Comparison of ENCODE assay signal across 8 mouse cellular contexts in the genomic region with DNA sequence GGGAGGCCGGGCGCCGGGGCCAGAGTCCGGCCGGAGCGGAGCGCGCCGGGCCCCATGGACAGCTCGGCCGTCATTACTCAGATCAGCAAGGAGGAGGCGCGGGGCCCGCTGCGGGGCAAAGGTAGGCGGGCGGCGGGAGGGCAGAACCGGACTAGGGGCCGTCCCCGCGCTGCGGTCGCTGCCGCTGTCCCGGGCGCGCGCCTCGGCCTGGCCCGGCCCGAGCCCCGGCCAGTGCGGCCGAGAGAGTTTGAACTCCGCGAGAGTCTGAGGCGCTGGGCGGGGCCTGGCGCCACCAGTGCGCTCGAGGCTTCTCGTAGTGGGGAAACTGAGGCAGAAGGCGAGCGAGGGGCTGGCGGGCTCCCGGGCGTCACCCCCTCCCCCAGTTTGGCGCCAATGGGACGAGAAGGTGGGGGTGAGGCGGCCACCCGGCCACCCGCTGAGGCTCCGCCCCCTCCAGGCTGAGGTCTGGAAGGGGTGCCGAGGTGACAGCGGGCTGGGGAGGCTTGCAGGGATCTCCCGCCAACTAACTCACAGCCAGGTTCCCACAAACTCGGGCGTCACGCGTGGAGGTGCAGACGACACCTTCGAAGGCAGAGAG. TPM values are rescaled to one million over a fixed set of nuclear protein-coding genes. Genes with fewer than 3 reads are reported as not detected.
A peak's percentile ranks its signal among the peaks of the same experiment; 100 is the strongest.
DNase-seq lines count a peak whose midpoint lies in the region; ATAC-seq and TF ChIP-seq lines count a peak whose summit lies in the region.

No protein-coding gene starts in this region.

- TF ChIP-seq POLR2A in thymus, adult 2 months (IDR thresholded peaks at IDR 0.05; ENCODE audit: control insufficient read depth, extremely low read depth, insufficient read depth, low read length, poor library complexity) = peak; percentile 41; the same call in 1 of the 2 replicates

- peaks cover 5% of the 10 kb centered on the region for H3K4me1 ChIP-seq in intestine, postnatal 0 days (replicated peaks; ENCODE audit: control insufficient read depth, insufficient read depth, low read length)
- H3K4me1 ChIP-seq in liver, postnatal 0 days (ENCODE audit: insufficient read depth) = peaks cover 48% of the 10 kb centered on the region
- peaks cover 48% of the 10 kb centered on the region for H3K4me1 ChIP-seq in neural tube, embryonic 13.5 days (replicated peaks)
- peaks cover 36% of the 10 kb centered on the region for H3K4me1 ChIP-seq in thymus, adult 2 months (replicated peaks; ENCODE audit: control insufficient read depth, insufficient read depth, low read length)

- H3K27ac ChIP-seq in intestine, postnatal 0 days (ENCODE audit: low read depth, low read length) = peak overlapping the region; percentile 99
- H3K27ac ChIP-seq in liver, postnatal 0 days (ENCODE audit: low read depth) = peak overlapping the region; percentile 100
- H3K27ac ChIP-seq in neural tube, embryonic 13.5 days (replicated peaks) = peak overlapping the region; percentile 87
- peak overlapping the region; percentile 29 for H3K27ac ChIP-seq in thymus, adult 2 months (ENCODE audit: control insufficient read depth, insufficient read depth, low read length)

- H3K4me3 ChIP-seq in intestine, postnatal 0 days (ENCODE audit: low read depth, low read length) = peak overlapping the region; percentile 70
- peak overlapping the region; percentile 97 for H3K4me3 ChIP-seq in liver, postnatal 0 days (ENCODE audit: low read depth, low read length)
- peak overlapping the region; percentile 93 for H3K4me3 ChIP-seq in neural tube, embryonic 13.5 days
- peak overlapping the region; percentile 82 for H3K4me3 ChIP-seq in thymus, adult 2 months (ENCODE audit: control insufficient read depth, insufficient read depth, low read length)

- peak; percentile 33 for ATAC-seq in granulocyte monocyte progenitor cell, adult 5-6 weeks (replicated peaks; ENCODE audit: poor library complexity, severe bottlenecking)
- ATAC-seq in intestine, postnatal 0 days = peak; percentile 65
- peak; percentile 58 for ATAC-seq in liver, postnatal 0 days
- ATAC-seq in neural tube, embryonic 13.5 days (ENCODE audit: low read depth) = peak; percentile 25

- no peaks in the 10 kb centered on the region for H3K9me3 ChIP-seq in intestine, postnatal 0 days (ENCODE audit: control insufficient read depth)
- H3K9me3 ChIP-seq in liver, postnatal 0 days (ENCODE audit: low read length) = no peaks in the 10 kb centered on the region
- H3K9me3 ChIP-seq in neural tube, embryonic 13.5 days = no peaks in the 10 kb centered on the region

- WGBS in intestine, postnatal 0 days = under 1% methylated on average over 48 of the region's 63 CpGs
- WGBS in liver, postnatal 0 days (ENCODE audit: insufficient replicate concordance) = under 1% methylated on average over 48 of the region's 63 CpGs
- under 1% methylated on average over 50 of the region's 63 CpGs for WGBS in neural tube, embryonic 13.5 days
- WGBS in thymus, adult 2 months = under 1% methylated on average over 62 of the region's 63 CpGs

- DNase-seq in 3134 (ENCODE audit: extremely low read depth, insufficient read length, low spot score) = peak; percentile 83
- DNase-seq in T-cell, adult 2 months (ENCODE audit: low spot score) = peak; percentile 50
- DNase-seq in embryo, embryonic 10 days (ENCODE audit: low spot score) = peak; percentile 68
- DNase-seq in liver, postnatal 0 days = peak; percentile 87
- peak; percentile 81 for DNase-seq in thymus, adult 2 months

- peak overlapping the region; percentile 96 for H3K9ac ChIP-seq in intestine, postnatal 0 days (ENCODE audit: low read depth, low read length)
- peak overlapping the region; percentile 100 for H3K9ac ChIP-seq in liver, postnatal 0 days (replicated peaks)
- peak overlapping the region; percentile 88 for H3K9ac ChIP-seq in neural tube, embryonic 13.5 days

- peak overlapping the region; percentile 96 for H3K4me2 ChIP-seq in intestine, postnatal 0 days (replicated peaks; ENCODE audit: low read depth)
- peak overlapping the region; percentile 93 for H3K4me2 ChIP-seq in liver, postnatal 0 days (ENCODE audit: low read depth, low read length)
- peak overlapping the region; percentile 95 for H3K4me2 ChIP-seq in neural tube, embryonic 13.5 days

- TF ChIP-seq EP300 in liver, postnatal 0 days (IDR thresholded peaks at IDR 0.05; ENCODE audit: low read depth) = no peak

- no peak; the same call in none of the 2 replicates for TF ChIP-seq CTCF in intestine, postnatal 0 days (IDR thresholded peaks at IDR 0.05; ENCODE audit: low read depth)
- TF ChIP-seq CTCF in liver, postnatal 0 days (IDR thresholded peaks at IDR 0.05; ENCODE audit: low read depth) = 0 out of 2 replicates have a peak, but pooled peaks have one; percentile 14
- TF ChIP-seq CTCF in thymus, adult 2 months (IDR thresholded peaks at IDR 0.05; ENCODE audit: borderline replicate concordance, control insufficient read depth, extremely low read depth, insufficient read depth, low read length, poor library complexity) = no peak

- peaks cover 23% of the 10 kb centered on the region for H3K36me3 ChIP-seq in intestine, postnatal 0 days (ENCODE audit: control insufficient read depth, insufficient read depth)
- H3K36me3 ChIP-seq in liver, postnatal 0 days (replicated peaks; ENCODE audit: insufficient read depth, low read length) = peaks cover 21% of the 10 kb centered on the region
- peaks cover 19% of the 10 kb centered on the region for H3K36me3 ChIP-seq in neural tube, embryonic 13.5 days
- H3K36me3 ChIP-seq in thymus, adult 2 months (ENCODE audit: control insufficient read depth, insufficient read depth, low read length) = peaks cover 7% of the 10 kb centered on the region

- no peaks in the 10 kb centered on the region for H3K27me3 ChIP-seq in intestine, postnatal 0 days (replicated peaks; ENCODE audit: control insufficient read depth, insufficient read depth, low read length)
- no peaks in the 10 kb centered on the region for H3K27me3 ChIP-seq in liver, postnatal 0 days (ENCODE audit: insufficient read depth, low read length)
- H3K27me3 ChIP-seq in neural tube, embryonic 13.5 days = peaks cover 15% of the 10 kb centered on the region
- H3K27me3 ChIP-seq in thymus, adult 2 months (ENCODE audit: control insufficient read depth, insufficient read depth, low read length) = no peaks in the 10 kb centered on the region

RNA-seq across cellular contexts. Expression of gene Ctdsp1, which starts 0.6 kb away (rescaled TPM):
- total RNA-seq in granulocyte monocyte progenitor cell, adult 5-6 weeks (2014; fragmentation: Nextera tagmentation) = 81.8 and 98.1 TPM in 2 replicates
- 27.7 and 33.9 TPM in 2 replicates for total RNA-seq in granulocyte monocyte progenitor cell, adult 5-6 weeks (2017)
- polyA plus RNA-seq in intestine, postnatal 0 days (2015; fragmentation: Nextera tagmentation; extraction: Ambion mirVana) = 48.9 and 52.4 TPM in 2 replicates
- polyA plus RNA-seq in liver, postnatal 0 days (2015; fragmentation: Nextera tagmentation; extraction: Ambion mirVana) = 40.0 and 40.4 TPM in 2 replicates
- 22.5 and 27.1 TPM in 2 replicates for polyA plus RNA-seq in neural tube, embryonic 13.5 days (2015; fragmentation: Nextera tagmentation; extraction: Ambion mirVana)
- 201 and 203 TPM in 2 replicates for polyA plus RNA-seq in thymus, adult 2 months (2012; rRNA removed)

RNA-seq across cellular contexts. Expression of gene Slc11a1, which starts 16.9 kb away (rescaled TPM):
- total RNA-seq in granulocyte monocyte progenitor cell, adult 5-6 weeks (2014; fragmentation: Nextera tagmentation) = 0.38 and 0.49 TPM in 2 replicates
- total RNA-seq in granulocyte monocyte progenitor cell, adult 5-6 weeks (2017) = 0.26 and 0.69 TPM in 2 replicates
- polyA plus RNA-seq in intestine, postnatal 0 days (2015; fragmentation: Nextera tagmentation; extraction: Ambion mirVana) = 3.8 and 4.3 TPM in 2 replicates
- 12.8 and 15.1 TPM in 2 replicates for polyA plus RNA-seq in liver, postnatal 0 days (2015; fragmentation: Nextera tagmentation; extraction: Ambion mirVana)
- polyA plus RNA-seq in neural tube, embryonic 13.5 days (2015; fragmentation: Nextera tagmentation; extraction: Ambion mirVana) = 2.7 and 3.1 TPM in 2 replicates
- polyA plus RNA-seq in thymus, adult 2 months (2012; rRNA removed) = 46.3 and 48.7 TPM in 2 replicates

RNA-seq across cellular contexts. Expression of gene Vil1, which starts 17.2 kb away (rescaled TPM):
- 0.09 TPM in 1 of 2 replicates, not detected in the other for total RNA-seq in granulocyte monocyte progenitor cell, adult 5-6 weeks (2014; fragmentation: Nextera tagmentation)
- not detected in 2 replicates for total RNA-seq in granulocyte monocyte progenitor cell, adult 5-6 weeks (2017)
- polyA plus RNA-seq in intestine, postnatal 0 days (2015; fragmentation: Nextera tagmentation; extraction: Ambion mirVana) = 217 and 244 TPM in 2 replicates
- polyA plus RNA-seq in liver, postnatal 0 days (2015; fragmentation: Nextera tagmentation; extraction: Ambion mirVana) = 0.13 and 0.19 TPM in 2 replicates
- 0.10 and 0.12 TPM in 2 replicates for polyA plus RNA-seq in neural tube, embryonic 13.5 days (2015; fragmentation: Nextera tagmentation; extraction: Ambion mirVana)
- 0.74 and 1.0 TPM in 2 replicates for polyA plus RNA-seq in thymus, adult 2 months (2012; rRNA removed)

RNA-seq across cellular contexts. Expression of gene Catip, which starts 30.0 kb away (rescaled TPM):
- 1.9 TPM in 1 of 2 replicates, not detected in the other for total RNA-seq in granulocyte monocyte progenitor cell, adult 5-6 weeks (2014; fragmentation: Nextera tagmentation)
- total RNA-seq in granulocyte monocyte progenitor cell, adult 5-6 weeks (2017) = not detected in 2 replicates
- 0.25 and 0.33 TPM in 2 replicates for polyA plus RNA-seq in intestine, postnatal 0 days (2015; fragmentation: Nextera tagmentation; extraction: Ambion mirVana)
- polyA plus RNA-seq in liver, postnatal 0 days (2015; fragmentation: Nextera tagmentation; extraction: Ambion mirVana) = 0.11 TPM in 1 of 2 replicates, not detected in the other
- 0.73 and 1.1 TPM in 2 replicates for polyA plus RNA-seq in neural tube, embryonic 13.5 days (2015; fragmentation: Nextera tagmentation; extraction: Ambion mirVana)
- polyA plus RNA-seq in thymus, adult 2 months (2012; rRNA removed) = 0.13 and 0.27 TPM in 2 replicates

Comparison
In these comparisons a context has a peak if more than half of its experiments do, and no peak if none do; other contexts are left out.
1. Peak in every context shown above with its lines: DNase-seq, ATAC-seq, H3K4me3 ChIP-seq and H3K27ac ChIP-seq.
2. H3K27ac ChIP-seq: peak in every context shown above with its lines; median percentile 100 in liver, postnatal 0 days; 99 in intestine, postnatal 0 days; 87 in neural tube, embryonic 13.5 days; 29 in thymus, adult 2 months.
3. RNA of gene Vil1, which starts 17.2 kb away (polyA plus RNA-seq): 217 to 244 TPM in intestine, postnatal 0 days; 0.74 to 1.0 TPM in thymus, adult 2 months, 0.13 to 0.19 TPM in liver, postnatal 0 days and 0.10 to 0.12 TPM in neural tube, embryonic 13.5 days; every median in the first group is over 100 times any median in the second.